16 mouse cellular contexts compared by ENCODE assay signal in the genomic region with DNA sequence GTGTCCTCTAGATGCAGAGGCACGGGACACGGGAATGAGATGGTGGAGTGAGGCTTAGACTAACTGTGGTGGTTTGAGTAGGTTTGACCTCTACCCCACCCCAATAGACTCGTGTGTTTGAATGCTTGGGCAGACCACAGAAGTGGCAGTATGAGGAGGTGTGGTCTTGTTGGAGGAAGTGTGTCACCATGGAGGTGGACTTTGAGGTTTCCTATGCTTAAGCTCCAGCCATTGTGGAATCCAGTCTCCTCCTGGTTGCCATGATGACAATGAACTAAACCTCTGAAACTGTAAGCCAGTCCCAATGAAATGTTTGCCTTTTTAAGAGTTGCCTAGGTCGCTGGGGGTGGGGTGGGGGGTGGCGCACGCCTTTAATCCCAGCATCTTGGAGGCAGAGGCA. TPM values are rescaled to one million over a fixed set of nuclear protein-coding genes. Genes with fewer than 3 reads are reported as not detected.
"Had no signal": no experiment of that assay in that cellular context is flagged by ENCODE, and none has a peak within 500 bp of the region (broad histone marks: within the 10 kb centered on the region; RNA-seq: fewer than 3 reads in every experiment).

No protein-coding gene starts in this region.

- DNase-seq: retina, postnatal 1 day; right cerebral cortex, adult 18-20 months; right cerebral cortex, postnatal 14 days; right cerebral cortex, postnatal 25 days; right cerebral cortex, postnatal 4 days; spleen, adult 18-20 months; thymus, adult 18-20 months; thymus, adult 2 months; thymus, postnatal 14 days; thymus, postnatal 25 days; thymus, postnatal 36 days; thymus, postnatal 4 days had no signal

- H3K27me3 ChIP-seq: neural tube, embryonic 15.5 days; stomach, embryonic 15.5 days had no signal

- H3K4me3 ChIP-seq: neural tube, embryonic 15.5 days; stomach, embryonic 15.5 days had no signal

- H3K9ac ChIP-seq: neural tube, embryonic 15.5 days; stomach, embryonic 15.5 days had no signal

- H3K27ac ChIP-seq: neural tube, embryonic 15.5 days; stomach, embryonic 15.5 days; stomach, postnatal 0 days had no signal

- H3K4me1 ChIP-seq: neural tube, embryonic 15.5 days; stomach, embryonic 15.5 days had no signal

- H3K36me3 ChIP-seq: neural tube, embryonic 15.5 days; stomach, embryonic 15.5 days had no signal

RNA-seq across cellular contexts. Expression of a gene that starts 53.3 kb away (rescaled TPM):
- total RNA-seq: neutrophil, adult 5-6 weeks had no signal
